In the genomic region with DNA sequence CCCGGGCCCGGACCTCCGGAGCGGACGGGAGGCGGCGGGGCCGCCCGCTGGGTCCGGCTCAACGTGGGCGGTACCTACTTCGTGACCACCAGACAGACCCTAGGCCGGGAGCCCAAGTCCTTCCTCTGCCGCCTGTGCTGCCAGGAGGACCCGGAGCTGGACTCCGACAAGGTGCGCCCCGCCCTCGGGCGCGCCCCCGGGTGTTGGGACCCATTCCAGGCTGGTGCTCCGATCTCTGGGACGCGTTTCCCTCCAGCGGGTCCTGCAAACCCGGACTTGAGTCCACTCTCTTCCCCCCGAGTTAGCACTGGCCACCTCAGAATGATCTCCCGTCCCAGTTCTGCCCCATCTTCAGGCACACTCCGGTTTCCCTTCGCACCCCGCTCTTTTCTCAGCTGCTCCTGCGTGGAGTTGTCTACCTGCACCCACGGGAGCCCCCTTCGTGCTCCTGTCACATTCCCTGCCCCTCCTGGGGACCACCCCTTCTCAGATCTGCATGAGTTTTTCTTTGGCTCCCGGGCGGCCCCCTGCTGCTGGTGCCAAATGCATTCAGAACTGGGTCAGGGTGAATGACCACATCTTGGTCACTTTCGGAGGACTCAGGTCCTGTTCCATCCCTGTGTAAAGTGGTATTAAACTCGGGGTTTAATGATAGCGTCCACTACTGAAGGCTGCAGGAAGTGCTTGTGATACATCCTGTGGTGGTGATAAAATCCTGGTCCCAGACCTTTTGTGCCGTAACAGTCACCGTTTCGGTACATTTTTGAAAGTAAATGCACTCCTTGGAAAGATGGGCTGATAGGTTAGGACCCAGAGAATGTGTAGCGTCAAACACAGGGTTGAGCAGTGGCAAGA, we compare ENCODE assay signal across 7 mouse cellular contexts. TPM values are rescaled to one million over a fixed set of nuclear protein-coding genes. Genes with fewer than 3 reads are reported as not detected.
DNase-seq lines count a peak whose midpoint lies in the region; ATAC-seq lines count a peak whose summit lies in the region.

No protein-coding gene starts in this region.

- DNase-seq in ZHBTc4 (ENCODE audit: low read depth, low spot score) = peak; percentile 58
- DNase-seq in cerebellum, postnatal 25 days = peak; percentile 74 to 82
- DNase-seq in frontal cortex, postnatal 36 days (ENCODE audit: low spot score in 2 of 2) = peak; percentile 51
- DNase-seq in left cerebral cortex, postnatal 36 days (ENCODE audit: low spot score in 2 of 2) = peak; percentile 55 to 66
- DNase-seq in midbrain, embryonic 11.5 days (ENCODE audit: low spot score, missing footprints) = peak; percentile 93
- peak; percentile 37 to 47 for DNase-seq in spleen, postnatal 36 days (ENCODE audit: low spot score in 2 of 2)

- no peaks in the 10 kb centered on the region for H3K27me3 ChIP-seq in hindbrain, embryonic 16.5 days (replicated peaks; ENCODE audit: control insufficient read depth, insufficient read depth, low read length)
- no peaks in the 10 kb centered on the region for H3K27me3 ChIP-seq in midbrain, embryonic 11.5 days (ENCODE audit: control insufficient read depth, insufficient read depth, low read length)

- H3K4me3 ChIP-seq in hindbrain, embryonic 16.5 days (ENCODE audit: low read length) = peak overlapping the region; percentile 84
- H3K4me3 ChIP-seq in midbrain, embryonic 11.5 days (ENCODE audit: low read depth, low read length) = peak overlapping the region; percentile 99

- H3K9ac ChIP-seq in hindbrain, embryonic 16.5 days (ENCODE audit: low read depth, low read length) = peak overlapping the region; percentile 95
- H3K9ac ChIP-seq in midbrain, embryonic 11.5 days (ENCODE audit: low read length) = peak overlapping the region; percentile 97

- intact Hi-C loops in left cerebral cortex, postnatal 36 days (cut with DNase I) = loop anchor here (2.0 kb wide), 2 partner anchors 54 kb away; a partner anchor contains a TSS

- H3K9me3 ChIP-seq in hindbrain, embryonic 16.5 days (ENCODE audit: control insufficient read depth, low read length) = no peaks in the 10 kb centered on the region
- H3K9me3 ChIP-seq in midbrain, embryonic 11.5 days (ENCODE audit: control insufficient read depth, low read length) = no peaks in the 10 kb centered on the region

- ATAC-seq in hindbrain, embryonic 16.5 days = peak; percentile 60
- peak; percentile 74 for ATAC-seq in midbrain, embryonic 11.5 days (ENCODE audit: low FRiP score)

- WGBS in hindbrain, embryonic 16.5 days = 3% methylated on average over 33 of the region's 45 CpGs
- 3% methylated on average over 43 of the region's 45 CpGs for WGBS in midbrain, embryonic 11.5 days

- peak overlapping the region; percentile 95 for H3K4me2 ChIP-seq in hindbrain, embryonic 16.5 days (ENCODE audit: low read length)
- H3K4me2 ChIP-seq in midbrain, embryonic 11.5 days = peak overlapping the region; percentile 99

- H3K4me1 ChIP-seq in hindbrain, embryonic 16.5 days (ENCODE audit: control insufficient read depth, insufficient read depth, low read depth, low read length) = peaks cover 23% of the 10 kb centered on the region
- H3K4me1 ChIP-seq in midbrain, embryonic 11.5 days (ENCODE audit: control insufficient read depth, insufficient read depth, low read length) = peaks cover 19% of the 10 kb centered on the region

- peaks cover 11% of the 10 kb centered on the region for H3K36me3 ChIP-seq in hindbrain, embryonic 16.5 days (ENCODE audit: control insufficient read depth, insufficient read depth, low read length)
- H3K36me3 ChIP-seq in midbrain, embryonic 11.5 days (ENCODE audit: control insufficient read depth, insufficient read depth, low read length) = peaks cover 7% of the 10 kb centered on the region

- peak overlapping the region; percentile 89 for H3K27ac ChIP-seq in hindbrain, embryonic 16.5 days (ENCODE audit: low read depth, low read length)
- H3K27ac ChIP-seq in midbrain, embryonic 11.5 days (ENCODE audit: low read depth, low read length) = peak overlapping the region; percentile 74

RNA-seq across cellular contexts. Expression of a gene that starts 0.6 kb away (rescaled TPM):
- 5.7 and 10.2 TPM in 2 replicates for polyA plus RNA-seq in hindbrain, embryonic 16.5 days (2015; fragmentation: Nextera tagmentation; extraction: Ambion mirVana)
- 10 to 100 TPM; 72.0 to 79.2 TPM for total RNA-seq in left cerebral cortex, postnatal 36 days (2021)
- 21.6 and 24.0 TPM in 2 replicates for polyA plus RNA-seq in midbrain, embryonic 11.5 days (2014; fragmentation: Nextera tagmentation; extraction: Ambion mirVana)

RNA-seq across cellular contexts. Expression of a gene that starts 0.8 kb away (rescaled TPM):
- 832 and 923 TPM in 2 replicates for polyA plus RNA-seq in hindbrain, embryonic 16.5 days (2015; fragmentation: Nextera tagmentation; extraction: Ambion mirVana)
- 100 to 1,000 TPM; 417 to 474 TPM for total RNA-seq in left cerebral cortex, postnatal 36 days (2021)
- 886 and 917 TPM in 2 replicates for polyA plus RNA-seq in midbrain, embryonic 11.5 days (2014; fragmentation: Nextera tagmentation; extraction: Ambion mirVana)

RNA-seq across cellular contexts. Expression of a gene that starts 17.0 kb away (rescaled TPM):
- polyA plus RNA-seq in hindbrain, embryonic 16.5 days (2015; fragmentation: Nextera tagmentation; extraction: Ambion mirVana) = 185 and 186 TPM in 2 replicates
- 100 to 1,000 TPM; 115 to 119 TPM for total RNA-seq in left cerebral cortex, postnatal 36 days (2021)
- 268 and 278 TPM in 2 replicates for polyA plus RNA-seq in midbrain, embryonic 11.5 days (2014; fragmentation: Nextera tagmentation; extraction: Ambion mirVana)

RNA-seq across cellular contexts. Expression of a gene that starts 19.8 kb away (rescaled TPM):
- polyA plus RNA-seq in hindbrain, embryonic 16.5 days (2015; fragmentation: Nextera tagmentation; extraction: Ambion mirVana) = 0.15 TPM in 1 of 2 replicates, not detected in the other
- total RNA-seq in left cerebral cortex, postnatal 36 days (2021) = not detected
- not detected in 2 replicates for polyA plus RNA-seq in midbrain, embryonic 11.5 days (2014; fragmentation: Nextera tagmentation; extraction: Ambion mirVana)

RNA-seq across cellular contexts. Expression of a gene that starts 38.8 kb away (rescaled TPM):
- 16.1 and 18.0 TPM in 2 replicates for polyA plus RNA-seq in hindbrain, embryonic 16.5 days (2015; fragmentation: Nextera tagmentation; extraction: Ambion mirVana)
- total RNA-seq in left cerebral cortex, postnatal 36 days (2021) = 10 to 100 TPM; 20.6 to 23.1 TPM
- polyA plus RNA-seq in midbrain, embryonic 11.5 days (2014; fragmentation: Nextera tagmentation; extraction: Ambion mirVana) = 20.6 and 20.9 TPM in 2 replicates

Comparison
In these comparisons a context has a peak if more than half of its experiments do, and no peak if none do; other contexts are left out.
1. Peak in every context shown above with its lines: DNase-seq, ATAC-seq, H3K4me3 ChIP-seq and H3K27ac ChIP-seq.
2. DNase-seq: peak in every context shown above with its lines; median percentile 93 in midbrain, embryonic 11.5 days; 78 in cerebellum, postnatal 25 days; 60 in left cerebral cortex, postnatal 36 days; 58 in ZHBTc4; 51 in frontal cortex, postnatal 36 days; 42 in spleen, postnatal 36 days.